ENCODE assay signal across 1 mouse cellular context in the genomic region with DNA sequence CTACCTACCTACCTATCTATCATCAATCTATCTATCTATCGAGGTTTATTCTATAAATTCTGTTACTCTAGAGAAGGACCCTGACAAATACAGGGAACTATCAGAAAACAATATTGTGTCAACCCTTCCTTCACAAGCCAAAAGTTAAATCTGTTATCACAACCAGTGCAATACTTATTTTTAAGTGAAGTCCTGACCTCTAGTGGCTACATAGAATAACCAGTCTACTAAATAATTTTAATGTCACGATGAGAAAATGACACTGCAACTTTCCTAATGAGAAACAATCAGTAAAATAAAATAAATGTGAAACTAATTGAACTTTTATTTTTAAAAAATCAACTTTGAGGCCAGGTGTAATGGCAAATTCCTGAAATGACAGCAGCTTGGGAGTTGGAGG.
TF ChIP-seq lines count a peak whose summit lies in the region.

No protein-coding gene starts in this region.

TF ChIP-seq in CH12.LX, 34 proteins besides CTCF, POLR2A, EP300 and RAD21:
- TF ChIP-seq ZKSCAN1 (IDR thresholded peaks at IDR 0.05; ENCODE audit: borderline replicate concordance, low read depth, low read length) (no peak), SMC3 (IDR thresholded peaks at IDR 0.05; ENCODE audit: low read depth, low read length) (peak; percentile 49)
